Mouse (Mus musculus) layer of hippocampus, adult 11-12 months (tissue): ENCODE measurements at regions not wholly inside any gene's neighbourhood (a gene's known extent, or its start where the extent isn't known, plus 50 kb on each side); places are given as distances from the start of the nearest gene placed in this dataset.
"Not testable (repeated sequence)": the region's sequence is repeated elsewhere in the genome, so short reads cannot be mapped to it uniquely, and the experiment has no call there.

Experiments used
- DNase-seq: peaks from one replicate; pipeline ENCODE4 v3.0.0; 2022; ENCODE audit warnings: low spot score

DNA sequence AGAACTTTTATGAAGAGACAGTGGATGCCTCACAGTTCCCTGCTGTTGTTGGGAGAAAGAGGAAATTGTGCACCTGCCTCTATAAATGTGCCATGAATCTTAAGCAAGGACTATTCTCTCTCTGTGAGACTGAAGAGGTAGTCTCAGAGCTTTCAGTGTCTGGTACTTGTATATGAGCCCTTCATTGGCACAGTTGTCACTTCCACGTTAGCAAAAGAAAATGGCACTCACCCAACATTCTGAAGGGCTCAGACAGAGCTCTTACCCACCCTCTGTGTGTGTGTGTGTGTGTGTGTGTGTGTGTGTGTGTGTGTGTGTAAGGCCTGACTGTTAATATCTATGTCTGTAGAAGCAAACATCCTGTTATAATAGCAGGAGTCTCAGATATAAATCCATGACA is 75.6 kb upstream of the Lhfpl3 start:
- no peak for DNase-seq

DNA sequence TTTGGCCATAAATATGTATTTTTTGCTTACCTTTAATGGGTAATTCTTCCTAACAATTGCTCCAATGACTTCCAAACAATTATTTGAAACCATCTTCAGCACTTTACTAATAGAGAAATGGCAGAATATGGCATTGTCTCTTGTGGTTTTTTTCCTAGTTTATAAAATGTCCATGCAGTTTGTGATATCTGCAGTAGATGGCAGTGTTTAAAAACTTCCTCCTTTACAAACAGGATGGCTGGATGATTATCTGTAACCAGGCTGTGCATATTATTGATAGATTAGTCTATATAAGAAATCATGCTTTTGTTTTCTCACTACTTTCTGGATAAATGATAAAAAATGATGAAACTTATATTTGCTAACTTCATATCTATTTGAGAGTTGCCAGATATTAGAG is 91.0 kb upstream of the Orc5 start:
- peak; percentile 7 for DNase-seq

DNA sequence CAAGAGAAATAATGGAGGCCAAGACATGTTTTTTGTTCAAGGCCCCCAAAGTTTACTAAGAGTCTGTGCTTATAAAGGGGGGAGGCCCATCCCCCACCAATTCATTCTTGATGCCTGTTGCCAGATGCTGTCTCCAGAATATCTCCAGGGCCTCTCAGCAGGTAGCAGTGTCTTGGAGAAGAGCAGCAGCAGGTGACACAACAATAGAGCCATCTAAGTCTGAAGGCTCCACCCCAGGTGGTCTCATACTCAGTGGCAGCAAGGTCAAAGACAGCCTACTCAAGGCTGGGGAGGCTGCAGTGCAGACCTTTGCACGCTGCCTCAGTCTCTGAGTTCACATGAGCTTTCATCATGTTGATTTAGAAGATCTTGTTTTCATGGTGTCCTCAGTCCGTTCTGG is 66.8 kb upstream of the Orc5 start:
- not testable (repeated sequence) for DNase-seq
